Mouse (Mus musculus): ENCODE measurements around the gene Scarb2. TPM values are rescaled to one million over a fixed set of nuclear protein-coding genes. Genes with fewer than 3 reads are reported as not detected.

Scarb2 gene
- total RNA-seq, 1 experiment = 39.0 TPM

DNA sequence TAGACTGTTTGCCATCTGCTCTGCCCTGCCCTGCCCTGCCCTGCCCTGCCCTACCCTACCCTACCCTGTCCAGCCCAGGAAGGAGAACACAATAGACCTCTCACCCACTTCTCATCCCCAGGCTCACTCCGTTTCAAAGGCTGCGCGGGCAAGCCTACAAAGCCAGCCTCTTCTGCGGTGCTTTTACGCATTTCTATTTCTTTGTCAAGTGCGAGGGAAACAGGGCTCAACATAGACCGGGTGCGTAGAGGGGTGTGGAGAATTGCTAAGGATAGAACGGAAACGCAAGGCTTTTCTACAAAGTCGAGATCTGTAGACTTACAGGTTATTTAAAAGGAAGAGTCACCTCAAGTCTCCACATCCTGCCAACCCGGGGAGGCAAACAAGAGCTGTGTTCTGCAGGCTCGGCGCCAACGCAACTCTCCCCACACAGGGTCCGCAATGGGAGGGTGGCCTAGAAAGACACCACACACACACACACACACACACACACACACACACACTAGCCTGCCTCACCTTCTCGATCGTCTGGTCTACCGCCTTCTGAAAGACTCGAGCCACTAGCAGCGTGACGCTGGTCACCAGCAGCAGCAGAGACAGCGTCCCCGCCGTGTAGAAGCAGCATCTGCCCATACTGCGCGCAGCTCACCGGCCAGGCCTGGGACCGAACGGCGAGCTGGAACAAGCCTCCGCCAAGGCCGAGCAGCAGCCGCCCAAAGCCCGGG, 1.8 kb downstream of the Scarb2 start:
- no peaks in the 10 kb centered on the region for H3K9me3 ChIP-seq (ENCODE audit: control insufficient read depth, insufficient read depth, low read depth, low read length)
- DNase-seq (ENCODE audit: low read depth, low spot score) = no peak
- H3K36me3 ChIP-seq (ENCODE audit: control insufficient read depth, insufficient read depth, low read length, poor library complexity, severe bottlenecking) = 0 out of 2 replicates have a peak, but pooled peaks cover 1% of the 10 kb centered on the region
- H3K4me1 ChIP-seq (ENCODE audit: control insufficient read depth in 2 of 2, insufficient read depth in 2 of 2, low read length in 2 of 2, poor library complexity in 1 of 2) = peaks cover 4 to 6% of the 10 kb centered on the region in 2 experiments; a peak in 3 of 4 replicates
- H3K9ac ChIP-seq (ENCODE audit: insufficient read depth, low read depth, low read length, poor library complexity, severe bottlenecking) = peak overlapping the region; percentile 84
- H3K4me3 ChIP-seq (ENCODE audit: insufficient read depth in 1 of 2, low read depth in 1 of 2, low read length in 2 of 2, poor library complexity in 1 of 2, severe bottlenecking in 1 of 2) = peak overlapping the region; percentile 91 to 92
- in situ Hi-C loops (cut with MboI; ENCODE audit: low sequenced_read_pairs in 2 of 2, unreplicated experiment in 2 of 2) = no loop called here
- peak overlapping the region; percentile 34; the same call in 1 of the 2 replicates for H3K27ac ChIP-seq (ENCODE audit: insufficient read depth, low read depth, low read length, poor library complexity, severe bottlenecking)
- TF ChIP-seq CHD2 (IDR thresholded peaks at IDR 0.05; ENCODE audit: low read depth, low read length) (no peak), MAFK (IDR thresholded peaks at IDR 0.05; ENCODE audit: insufficient read depth, low read depth, low read length) (no peak), ZC3H11A (IDR thresholded peaks at IDR 0.05; ENCODE audit: borderline replicate concordance, low read depth, low read length) (no peak)

DNA sequence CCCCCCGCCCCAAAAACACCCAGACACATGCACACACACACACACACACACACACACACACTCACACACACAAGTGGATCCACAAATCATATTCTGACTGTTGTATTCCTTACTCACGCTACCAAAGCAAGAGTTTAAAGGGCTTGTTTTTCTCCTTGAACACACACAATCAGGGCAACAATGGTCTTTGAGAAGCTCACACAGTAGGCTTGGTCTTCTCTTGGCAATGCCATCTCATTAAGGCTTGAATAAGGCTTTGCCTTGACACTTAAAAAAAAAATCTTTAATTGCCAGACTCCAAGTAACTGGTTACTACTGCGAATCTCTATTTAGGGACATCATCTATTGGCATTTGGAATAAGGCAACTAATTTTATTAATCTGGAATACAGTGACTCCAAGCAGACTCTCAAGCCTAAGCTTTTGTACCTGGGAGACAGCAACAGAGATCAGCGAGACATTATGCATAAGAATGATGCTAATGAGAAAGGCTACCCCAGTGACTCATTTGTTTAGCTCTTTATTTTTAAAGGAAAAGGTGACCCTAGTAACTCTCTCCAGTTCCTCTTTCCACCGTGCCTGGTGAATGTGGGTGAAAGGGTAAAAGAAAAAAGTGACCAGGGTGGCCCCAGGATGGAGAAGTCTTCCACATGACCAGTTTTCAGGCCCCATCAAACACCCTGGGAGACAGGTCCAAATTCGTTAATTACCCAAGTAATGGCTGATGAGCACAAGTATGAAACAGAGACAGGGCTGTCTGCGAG, 2.6 kb downstream of the Scarb2 start:
- Histone ChIP-seq H3K4me1 (ENCODE audit: control insufficient read depth in 2 of 2, insufficient read depth in 2 of 2, low read length in 2 of 2, poor library complexity in 1 of 2) (peaks cover 7 to 9% of the 10 kb centered on the region in 2 experiments; a peak in 3 of 4 replicates), H3K9me3 (ENCODE audit: control insufficient read depth, insufficient read depth, low read depth, low read length) (no peaks in the 10 kb centered on the region)
- in situ Hi-C loops (cut with MboI; ENCODE audit: low sequenced_read_pairs in 2 of 2, unreplicated experiment in 2 of 2) = no loop called here

DNA sequence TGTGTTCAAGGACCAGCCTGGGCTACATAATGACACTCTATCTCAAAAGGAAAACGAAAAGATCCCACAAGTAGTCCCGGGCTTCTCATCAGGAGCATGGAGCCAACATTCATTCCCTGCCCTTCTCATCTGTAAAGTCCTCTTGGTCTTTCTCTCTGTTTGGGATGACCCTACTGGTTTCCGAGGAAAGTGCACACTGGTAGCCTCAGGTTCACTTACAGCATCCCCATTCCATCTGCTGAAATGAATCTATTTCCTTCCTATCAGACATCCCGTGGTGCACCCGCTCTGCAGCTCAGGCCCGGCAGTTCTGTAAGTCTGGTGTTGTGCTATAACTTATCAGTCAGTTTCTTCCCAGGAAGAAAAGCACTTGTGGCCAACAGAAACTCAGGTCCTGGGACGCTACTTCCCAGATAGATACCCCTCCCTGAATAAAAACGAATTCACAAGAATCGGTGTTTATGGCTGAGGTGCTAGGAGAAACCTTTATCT, 3.2 kb downstream of the Scarb2 start:
- H3K36me3 ChIP-seq (ENCODE audit: control insufficient read depth, insufficient read depth, low read length, poor library complexity, severe bottlenecking) = 0 out of 2 replicates have a peak, but pooled peaks cover 1% of the 10 kb centered on the region
- peak overlapping the region in 1 of 2 experiments; percentile 37; a peak in 2 of 4 replicates for H3K4me3 ChIP-seq (ENCODE audit: insufficient read depth in 1 of 2, low read depth in 1 of 2, low read length in 2 of 2, poor library complexity in 1 of 2, severe bottlenecking in 1 of 2)
- peaks cover 11 to 13% of the 10 kb centered on the region in 2 experiments for H3K4me1 ChIP-seq (ENCODE audit: control insufficient read depth in 2 of 2, insufficient read depth in 2 of 2, low read length in 2 of 2, poor library complexity in 1 of 2)
- no peak overlapping the region; the same call in 1 of the 2 replicates for H3K27ac ChIP-seq (ENCODE audit: insufficient read depth, low read depth, low read length, poor library complexity, severe bottlenecking)
- H3K9ac ChIP-seq (ENCODE audit: insufficient read depth, low read depth, low read length, poor library complexity, severe bottlenecking) = peak overlapping the region; percentile 39; the same call in 1 of the 2 replicates
- TF ChIP-seq MAFK (IDR thresholded peaks at IDR 0.05; ENCODE audit: insufficient read depth, low read depth, low read length) (no peak), ZNF384 (IDR thresholded peaks at IDR 0.05; ENCODE audit: low read depth, low read length) (no peak), ZC3H11A (IDR thresholded peaks at IDR 0.05; ENCODE audit: borderline replicate concordance, low read depth, low read length) (no peak), HCFC1 (IDR thresholded peaks at IDR 0.05; ENCODE audit: borderline replicate concordance, insufficient read depth, low read length) (no peak), CHD2 (IDR thresholded peaks at IDR 0.05; ENCODE audit: low read depth, low read length) (no peak)
- DNase-seq (ENCODE audit: low read depth, low spot score) = no peak
- H3K9me3 ChIP-seq (ENCODE audit: control insufficient read depth, insufficient read depth, low read depth, low read length) = no peaks in the 10 kb centered on the region
- in situ Hi-C loops (cut with MboI; ENCODE audit: low sequenced_read_pairs in 2 of 2, unreplicated experiment in 2 of 2) = no loop called here

More for the DNA sequence above, 2.6 kb downstream of the Scarb2 start:
- 0 out of 2 replicates have a peak, but pooled peaks cover 1% of the 10 kb centered on the region for H3K36me3 ChIP-seq (ENCODE audit: control insufficient read depth, insufficient read depth, low read length, poor library complexity, severe bottlenecking)
- DNase-seq (ENCODE audit: low read depth, low spot score) = no peak
- peak overlapping the region; percentile 84 for H3K9ac ChIP-seq (ENCODE audit: insufficient read depth, low read depth, low read length, poor library complexity, severe bottlenecking)
- TF ChIP-seq ZNF384 (IDR thresholded peaks at IDR 0.05; ENCODE audit: low read depth, low read length) = no peak
- peak overlapping the region; percentile 91 to 92 for H3K4me3 ChIP-seq (ENCODE audit: insufficient read depth in 1 of 2, low read depth in 1 of 2, low read length in 2 of 2, poor library complexity in 1 of 2, severe bottlenecking in 1 of 2)
- H3K27ac ChIP-seq (ENCODE audit: insufficient read depth, low read depth, low read length, poor library complexity, severe bottlenecking) = no peak overlapping the region; the same call in 1 of the 2 replicates

- Histone ChIP-seq H3K27ac (ENCODE audit: insufficient read depth, low read depth, low read length, poor library complexity, severe bottlenecking) (peak overlapping the region; percentile 30; the same call in 1 of the 2 replicates), H3K36me3 (ENCODE audit: control insufficient read depth, insufficient read depth, low read length, poor library complexity, severe bottlenecking) (0 out of 2 replicates have a peak, but pooled peaks cover 1% of the 10 kb centered on the region), H3K9me3 (ENCODE audit: control insufficient read depth, insufficient read depth, low read depth, low read length) (no peaks in the 10 kb centered on the region), H3K4me3 (ENCODE audit: insufficient read depth in 1 of 2, low read depth in 1 of 2, low read length in 2 of 2, poor library complexity in 1 of 2, severe bottlenecking in 1 of 2) (no peak overlapping the region), H3K9ac (ENCODE audit: insufficient read depth, low read depth, low read length, poor library complexity, severe bottlenecking) (no peak overlapping the region), H3K4me1 (ENCODE audit: control insufficient read depth in 2 of 2, insufficient read depth in 2 of 2, low read length in 2 of 2, poor library complexity in 1 of 2) (peaks cover 25 to 26% of the 10 kb centered on the region in 2 experiments)
- no peak for TF ChIP-seq CHD2 (IDR thresholded peaks at IDR 0.05; ENCODE audit: low read depth, low read length)
- TF ChIP-seq MAFK (IDR thresholded peaks at IDR 0.05; ENCODE audit: insufficient read depth, low read depth, low read length) = no peak
- no peak for TF ChIP-seq HCFC1 (IDR thresholded peaks at IDR 0.05; ENCODE audit: borderline replicate concordance, insufficient read depth, low read length)
- TF ChIP-seq ZNF384 (IDR thresholded peaks at IDR 0.05; ENCODE audit: low read depth, low read length) = no peak
- in situ Hi-C loops (cut with MboI; ENCODE audit: low sequenced_read_pairs in 2 of 2, unreplicated experiment in 2 of 2) = no loop called here
- DNase-seq (ENCODE audit: low read depth, low spot score) = no peak
These were observed 7.3 kb downstream of the Scarb2 start for GRCm38 (mm10) chr5:92499378-92499777.

Measured in ES-E14 (cell line).